Mouse (Mus musculus) NIH3T3 (cell line): ENCODE measurements at regions not wholly inside any gene's neighbourhood (a gene's known extent, or its start where the extent isn't known, plus 50 kb on each side); places are given as distances from the start of the nearest gene placed in this dataset.
"Not testable (repeated sequence)": the region's sequence is repeated elsewhere in the genome, so short reads cannot be mapped to it uniquely, and the experiment has no call there.

ENCODE experiments used
- DNase-seq: peaks from one replicate; pipeline ENCODE4 v3.0.0-alpha.2; 2012; ENCODE audit warnings: low read depth

- DNase-seq = no peak
These were observed 250.8 kb downstream of the Rab38 start for GRCm38 (mm10) chr7:88680849-88681248.

GRCm38 (mm10) chr7:88721031-88721430 is 291.0 kb downstream of the Rab38 start:
- not testable (repeated sequence) for DNase-seq

DNA sequence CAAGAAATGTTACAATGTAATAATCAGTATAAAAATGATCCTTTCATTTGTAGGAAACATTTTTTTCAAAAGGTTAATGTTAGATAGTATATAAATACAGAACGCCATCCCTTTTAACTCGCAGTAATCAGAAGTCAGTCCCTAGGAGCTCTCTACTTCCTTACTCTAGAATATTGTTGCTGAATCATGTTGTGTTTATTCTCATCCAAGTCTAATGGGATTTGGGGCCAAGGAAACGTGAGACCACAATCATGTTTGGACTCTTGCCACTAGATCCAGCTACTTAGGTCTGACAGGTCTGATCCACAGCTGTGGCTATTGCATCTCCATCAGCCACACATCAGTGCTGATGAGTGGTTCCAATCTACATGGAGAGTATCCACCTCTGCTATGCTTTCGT is 304.4 kb downstream of the Rab38 start:
- DNase-seq = peak; percentile 2

DNA sequence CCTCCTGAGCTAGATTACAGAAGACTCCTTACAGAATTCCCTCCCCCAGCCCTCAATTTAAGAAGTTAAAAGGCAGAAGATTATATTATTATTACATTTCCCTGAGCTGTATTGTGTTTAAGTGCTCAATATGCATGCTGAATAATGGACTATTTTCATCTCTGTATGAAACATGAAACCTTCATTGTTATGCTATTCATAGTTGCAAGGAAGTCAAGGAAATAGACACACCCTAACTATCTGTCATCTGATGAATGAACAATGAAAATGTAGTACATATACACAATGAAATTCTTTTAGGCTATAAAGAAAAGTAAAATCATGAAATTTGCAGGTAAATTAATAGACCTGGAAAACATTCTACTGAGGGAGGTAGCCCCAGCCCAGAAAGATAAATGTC is 305.7 kb downstream of the Rab38 start:
- no peak for DNase-seq

DNA sequence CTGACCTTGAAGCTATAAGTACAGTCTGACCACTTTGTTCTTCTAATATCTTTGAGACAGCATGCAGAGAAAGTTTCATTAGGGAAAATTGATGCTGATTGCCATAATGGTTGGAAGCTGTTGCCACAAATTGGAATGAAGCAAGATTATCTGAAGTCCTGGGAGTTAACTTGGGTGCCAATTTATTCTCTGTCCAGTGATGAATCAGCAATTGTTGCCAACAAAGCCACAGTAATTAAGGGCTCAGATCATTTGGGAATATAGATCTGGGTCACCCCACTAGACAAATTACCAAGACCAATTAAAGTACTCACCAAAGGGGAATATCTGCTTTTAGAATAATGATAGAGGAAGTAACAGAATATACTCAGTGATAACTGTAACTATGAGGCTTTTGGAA is 347.3 kb downstream of the Rab38 start:
- DNase-seq = no peak

- no peak for DNase-seq
These were observed 352.8 kb downstream of the Rab38 start for GRCm38 (mm10) chr7:88782906-88783305.

DNA sequence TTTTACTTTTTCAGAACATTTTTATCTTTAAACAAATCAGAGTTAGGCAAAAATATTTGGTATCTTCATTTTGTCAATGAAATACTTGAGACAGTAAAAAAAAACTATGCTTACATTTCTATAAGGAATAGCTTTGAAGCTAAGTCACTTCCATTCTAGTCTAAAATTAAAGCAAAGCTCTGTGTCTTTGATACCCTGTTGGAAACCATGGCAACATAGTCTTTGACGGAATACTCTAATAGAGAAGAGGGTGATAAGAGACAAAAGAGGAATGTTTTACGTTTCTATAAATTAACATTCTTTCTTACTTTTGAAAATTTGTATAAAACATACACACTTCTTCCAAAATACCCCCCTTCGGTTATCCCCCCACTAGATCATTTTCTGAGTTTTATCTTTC is 378.1 kb downstream of the Rab38 start:
- DNase-seq = no peak

DNA sequence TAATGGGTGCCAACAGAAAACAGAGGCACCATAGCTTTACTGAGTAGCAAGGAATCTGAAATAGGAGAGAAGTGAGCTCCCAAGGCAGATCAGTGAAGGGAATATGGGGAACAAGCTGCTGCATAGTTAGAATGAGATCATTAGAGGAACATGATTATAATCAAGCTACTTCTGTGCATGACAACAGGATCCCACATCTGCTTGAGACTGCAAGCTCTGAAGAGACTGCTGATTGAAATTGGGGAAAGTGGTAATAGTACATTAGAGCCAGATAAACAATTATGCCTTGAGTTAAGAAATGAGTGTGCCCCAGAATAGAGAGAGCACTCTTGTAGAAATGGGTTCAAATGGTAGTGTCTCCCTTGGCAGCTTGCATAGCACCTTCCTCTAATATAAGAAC is 380.1 kb downstream of the Rab38 start:
- no peak for DNase-seq

DNA sequence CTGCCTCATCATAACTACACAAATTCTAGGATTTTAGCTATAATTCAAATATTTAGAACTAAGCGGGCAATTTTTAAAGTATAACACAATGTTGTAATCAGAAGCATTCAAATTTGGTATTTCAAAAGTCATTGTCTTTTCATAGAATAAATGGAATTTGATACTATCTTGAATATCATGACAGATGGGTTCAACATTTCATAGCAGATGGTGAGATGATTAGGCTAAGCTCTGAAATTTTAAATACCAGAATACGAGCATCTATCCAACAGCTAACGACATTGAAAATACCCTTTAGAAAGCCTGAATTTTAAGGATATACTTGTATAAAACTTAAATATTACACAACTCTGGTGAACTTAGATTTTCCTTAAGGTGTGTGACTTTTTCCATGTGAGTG is 390.1 kb downstream of the Rab38 start:
- DNase-seq = no peak

GRCm38 (mm10) chr7:88826498-88826897 is 396.4 kb downstream of the Rab38 start:
- no peak for DNase-seq

DNA sequence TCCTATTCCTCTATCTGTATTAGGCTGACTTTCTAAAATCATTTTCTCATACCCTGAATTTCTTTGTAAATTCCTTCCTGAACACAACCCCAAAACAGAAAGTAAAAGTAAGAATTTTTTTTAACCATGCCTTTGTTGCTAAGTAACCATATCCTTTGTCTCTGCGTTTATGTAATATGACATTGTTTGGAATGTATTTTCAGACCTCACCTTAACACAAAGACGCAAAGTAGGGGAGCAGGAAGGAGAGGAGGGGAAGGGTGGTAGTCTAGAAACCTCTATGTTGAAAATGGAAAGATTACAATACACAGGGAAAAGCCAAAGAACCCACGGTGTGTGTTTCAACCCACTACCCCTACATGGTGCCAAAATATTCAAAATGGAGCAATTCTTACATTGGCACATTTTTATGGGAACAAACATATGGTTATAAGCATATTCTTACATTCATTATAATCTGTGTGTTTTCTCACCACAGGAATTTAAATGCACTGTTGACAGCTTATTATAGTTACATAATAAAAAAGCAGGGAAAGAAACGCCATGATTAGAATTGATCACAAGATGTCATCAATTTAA is 418.0 kb downstream of the Rab38 start:
- DNase-seq = no peak
